Mouse (Mus musculus) adrenal gland, adult 2 months (tissue): ENCODE measurements around the gene Gm12184. TPM values are rescaled to one million over a fixed set of nuclear protein-coding genes. Genes with fewer than 3 reads are reported as not detected.

Source experiments
- polyA plus RNA-seq: library from polyadenylated mRNA; depleted of rRNA; stranded (reverse); fragments of >200 nt; gene quantifications from 2 replicates; pipeline ENCODE4 v1.2.3, GENCODE M21; 2012; rRNA removed
- total RNA-seq, 2 experiments: library from RNA; stranded (reverse); gene quantifications; 2 replicates each; pipeline ENCODE4 v1.2.3; 2021

Gene Gm12184
- total and polyA plus RNA-seq, 3 experiments = 1.8 to 10.5 (median 6.2) TPM

Other genes starting within 250 kb of the Gm12184 start
- 100 to 1,000 TPM; 663 to 695 TPM for gene Rack1, start 26.3 kb downstream of the Gm12184 start, total RNA-seq
- gene Rack1, start 26.3 kb downstream of the Gm12184 start, polyA plus RNA-seq = 1,357 and 1,385 TPM in 2 replicates
- gene Trim41, start 9.3 kb downstream of the Gm12184 start, total RNA-seq = 10 to 100 TPM; 38.6 to 45.0 TPM
- gene Trim41, start 9.3 kb downstream of the Gm12184 start, polyA plus RNA-seq = 36.5 and 38.6 TPM in 2 replicates
- gene Trim7, start 515 bp downstream of the Gm12184 start, total RNA-seq = 1 to 10 TPM; 8.8 to 9.0 TPM
- gene Trim7, start 515 bp downstream of the Gm12184 start, polyA plus RNA-seq = 16.5 and 21.0 TPM in 2 replicates
- 10 to 100 TPM; 19.8 to 22.3 TPM for gene Irgm1, start 45.0 kb upstream of the Gm12184 start, total RNA-seq
- gene Irgm1, start 45.0 kb upstream of the Gm12184 start, polyA plus RNA-seq = 4.1 and 6.3 TPM in 2 replicates
- 1 to 10 TPM; 1.8 to 2.9 TPM for gene Gm5431, start 75.6 kb upstream of the Gm12184 start, total RNA-seq
- 0.09 and 0.12 TPM in 2 replicates for gene Gm5431, start 75.6 kb upstream of the Gm12184 start, polyA plus RNA-seq
- gene Psme2b, start 119.5 kb upstream of the Gm12184 start, total RNA-seq = 1 to 10 TPM; 3.1 to 3.8 TPM
- gene Psme2b, start 119.5 kb upstream of the Gm12184 start, polyA plus RNA-seq = 3.2 and 3.7 TPM in 2 replicates
- not detected for gene Olfr56, start 152.2 kb upstream of the Gm12184 start, total RNA-seq
- 0.04 and 0.07 TPM in 2 replicates for gene Olfr56, start 152.2 kb upstream of the Gm12184 start, polyA plus RNA-seq
- 1 to 10 TPM; 1.7 to 2.9 TPM for gene 9930111J21Rik1, start 152.7 kb upstream of the Gm12184 start, total RNA-seq
- 0.80 and 0.86 TPM in 2 replicates for gene 9930111J21Rik1, start 152.7 kb upstream of the Gm12184 start, polyA plus RNA-seq
- gene Gm12185, start 165.6 kb upstream of the Gm12184 start, total RNA-seq = 1 to 10 TPM; 1.9 to 3.3 TPM
- 0.03 and 0.06 TPM in 2 replicates for gene Gm12185, start 165.6 kb upstream of the Gm12184 start, polyA plus RNA-seq
- gene Tgtp1, start 167.5 kb upstream of the Gm12184 start, total RNA-seq = 1 to 10 TPM; 3.3 to 3.8 TPM
- gene Tgtp1, start 167.5 kb upstream of the Gm12184 start, polyA plus RNA-seq = 0.07 and 0.29 TPM in 2 replicates
- 1 to 10 TPM; 3.9 to 4.0 TPM for gene 9930111J21Rik2, start 224.6 kb upstream of the Gm12184 start, total RNA-seq
- 0.53 and 0.61 TPM in 2 replicates for gene 9930111J21Rik2, start 224.6 kb upstream of the Gm12184 start, polyA plus RNA-seq
- gene Tgtp2, start 237.6 kb upstream of the Gm12184 start, total RNA-seq = 1 to 10 TPM; 3.8 to 4.0 TPM
- gene Tgtp2, start 237.6 kb upstream of the Gm12184 start, polyA plus RNA-seq = 0.40 and 1.5 TPM in 2 replicates
- 1 to 10 TPM; 3.7 to 5.4 TPM for gene Ifi47, start 249.9 kb upstream of the Gm12184 start, total RNA-seq
- gene Ifi47, start 249.9 kb upstream of the Gm12184 start, polyA plus RNA-seq = 0.68 and 0.71 TPM in 2 replicates